Mouse (Mus musculus): ENCODE measurements around the gene Ate1.

- TF ChIP-seq CTCF (conservative IDR thresholded peaks at IDR 0.05; ENCODE audit: insufficient read depth, insufficient read length, low read depth, low read length): no peak
- no peak for TF ChIP-seq POLR2A (IDR thresholded peaks at IDR 0.05; ENCODE audit: low read depth, low read length)
These were observed 133.9 kb downstream of the Ate1 start for GRCm38 (mm10) chr7:130386308-130386707.
